Mouse (Mus musculus): Measurements from ENCODE around the gene Agfg2.

Gene Agfg2

DNA sequence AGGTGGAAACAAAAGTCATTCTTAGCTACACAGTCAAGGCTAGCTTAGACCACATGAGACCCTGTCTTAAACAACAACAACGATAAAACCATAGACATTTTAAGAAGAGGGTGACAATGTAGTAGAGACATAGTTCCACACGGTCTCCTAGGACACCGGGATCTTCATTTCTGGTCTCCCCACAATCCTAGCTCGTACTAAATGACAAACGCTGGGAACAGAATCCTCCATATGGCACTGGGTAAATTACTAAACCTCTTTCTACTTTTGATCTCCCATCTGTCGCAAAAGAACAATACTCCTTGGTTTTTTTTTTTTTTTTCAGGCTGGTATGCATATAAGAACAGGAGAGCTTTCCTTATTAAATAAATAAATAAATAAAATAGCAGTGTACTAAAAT lies 2.0 kb downstream of the Agfg2 start:
- DNase-seq = no peak

DNA sequence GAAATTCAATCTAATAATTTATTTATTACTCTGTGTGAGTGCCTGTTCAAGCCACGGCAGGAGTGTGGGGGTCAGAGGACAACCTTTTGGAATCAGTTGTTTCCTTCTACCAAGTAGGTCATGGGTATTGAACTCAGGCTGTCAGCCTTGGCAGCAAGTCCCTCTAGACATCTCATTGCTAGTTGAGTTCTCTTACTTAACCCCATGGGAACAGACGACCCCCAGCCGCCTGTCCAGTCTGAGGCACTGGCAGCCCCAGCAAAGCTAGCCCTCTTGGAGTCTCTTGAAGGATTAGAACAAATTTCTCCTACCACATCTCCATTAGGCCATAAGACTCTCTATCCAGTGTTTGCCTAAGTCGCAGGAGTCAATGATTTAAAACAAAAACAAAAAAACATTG lies 4.8 kb downstream of the Agfg2 start:
- no peak for DNase-seq

DNA sequence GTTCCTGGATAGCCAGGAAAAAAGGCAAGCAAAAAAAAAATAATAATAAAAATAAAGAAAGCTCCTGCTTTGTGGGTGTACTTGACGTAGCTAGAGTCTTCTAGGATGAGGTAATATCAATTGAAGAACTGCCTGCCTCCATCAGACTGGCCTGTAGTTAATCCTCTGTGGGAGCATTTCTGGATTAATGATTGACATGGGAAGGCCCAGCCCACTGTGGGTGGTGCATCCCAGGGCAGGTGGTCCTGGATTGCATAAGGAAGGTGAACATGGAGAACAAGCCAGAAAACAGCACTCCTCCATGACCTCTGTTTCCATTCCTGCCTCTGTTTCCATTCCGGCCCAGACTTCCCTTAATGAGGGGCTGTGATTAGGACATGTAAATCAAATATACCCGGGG lies 5.8 kb downstream of the Agfg2 start:
- no peak for DNase-seq

- DNase-seq = no peak
These were observed 6.7 kb downstream of the Agfg2 start for GRCm38 (mm10) chr5:137677859-137678258.

DNA sequence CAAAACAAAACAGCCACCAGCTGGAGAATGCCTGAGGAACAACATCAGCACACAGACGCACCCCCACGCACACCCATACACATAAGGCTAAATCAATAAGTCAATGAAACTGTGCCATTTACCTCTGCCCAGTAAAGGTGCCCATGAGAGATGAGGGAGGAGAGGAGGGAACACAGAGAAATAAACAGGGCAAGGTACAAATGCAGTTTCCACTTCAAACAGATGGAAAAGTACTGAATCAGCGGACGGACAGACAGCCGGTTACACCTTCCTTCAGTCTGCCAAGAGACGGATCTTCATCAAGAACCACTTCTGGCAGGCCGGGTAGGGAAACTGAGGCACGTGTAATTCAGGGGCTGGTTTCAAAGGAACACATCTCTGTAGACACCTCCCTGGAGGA lies 9.7 kb downstream of the Agfg2 start:
- no peak for DNase-seq

- DNase-seq = no peak
These were observed 11.5 kb downstream of the Agfg2 start for GRCm38 (mm10) chr5:137673015-137673414.

DNA sequence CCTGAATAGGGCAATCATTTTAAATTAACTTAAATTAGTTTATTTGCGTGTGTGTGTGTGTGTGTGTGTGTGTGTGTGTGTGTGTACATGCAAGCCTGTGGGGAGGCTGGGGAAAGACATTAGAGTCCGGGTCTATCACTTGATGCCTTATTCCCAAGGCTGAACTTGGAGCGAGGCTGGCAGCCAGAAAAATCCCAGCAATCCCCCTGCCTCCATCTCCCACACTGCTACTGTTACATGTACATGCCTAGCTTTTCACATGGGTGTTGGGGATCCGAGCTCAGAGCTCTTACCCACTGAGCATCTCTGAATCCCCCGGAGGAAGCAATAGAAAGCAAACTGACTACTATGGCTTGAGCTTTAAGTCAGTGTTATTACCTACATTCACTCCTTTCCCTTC lies 12.2 kb downstream of the Agfg2 start:
- DNase-seq = no peak

- DNase-seq = no peak
These were observed 12.9 kb downstream of the Agfg2 start for GRCm38 (mm10) chr5:137671443-137672240.

DNA sequence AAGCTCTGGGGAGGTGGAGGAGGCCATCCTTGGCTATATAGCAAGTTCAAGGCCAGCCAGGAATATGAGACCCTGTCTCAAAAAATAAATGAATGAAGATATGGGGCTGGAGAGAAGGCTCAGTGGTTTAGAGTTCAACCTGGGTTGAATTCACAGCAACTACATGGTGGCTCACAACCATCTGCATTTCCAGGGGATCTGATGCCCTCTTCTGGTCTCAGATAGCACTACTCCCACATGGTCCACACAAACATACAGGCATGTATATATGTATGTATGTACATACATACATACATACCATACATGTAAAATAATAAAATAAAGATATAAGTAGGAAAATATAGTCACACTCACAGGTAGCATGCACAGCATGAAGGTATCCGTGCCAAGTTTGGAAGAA lies 14.3 kb downstream of the Agfg2 start:
- peak; percentile 57 for DNase-seq

DNA sequence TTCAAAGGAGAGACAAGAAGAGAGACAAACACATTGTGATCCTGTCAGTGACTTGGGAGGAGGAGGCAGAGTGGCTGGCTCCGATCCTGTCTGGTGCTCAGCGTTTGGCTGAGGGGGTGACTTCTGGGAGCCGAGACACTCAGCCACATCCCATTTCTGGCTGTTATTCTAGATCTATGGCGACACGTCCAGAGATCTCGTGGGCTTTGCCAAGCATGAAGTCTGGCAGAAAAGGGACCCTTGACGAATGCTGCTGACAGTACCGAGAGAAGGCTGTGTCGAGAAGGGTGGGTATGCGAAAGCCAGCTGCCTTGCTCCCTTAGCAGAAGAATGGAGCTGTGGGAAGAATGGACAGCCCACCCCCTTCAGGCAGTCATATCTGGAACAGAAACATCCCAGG lies 15.6 kb downstream of the Agfg2 start:
- no peak for DNase-seq

DNA sequence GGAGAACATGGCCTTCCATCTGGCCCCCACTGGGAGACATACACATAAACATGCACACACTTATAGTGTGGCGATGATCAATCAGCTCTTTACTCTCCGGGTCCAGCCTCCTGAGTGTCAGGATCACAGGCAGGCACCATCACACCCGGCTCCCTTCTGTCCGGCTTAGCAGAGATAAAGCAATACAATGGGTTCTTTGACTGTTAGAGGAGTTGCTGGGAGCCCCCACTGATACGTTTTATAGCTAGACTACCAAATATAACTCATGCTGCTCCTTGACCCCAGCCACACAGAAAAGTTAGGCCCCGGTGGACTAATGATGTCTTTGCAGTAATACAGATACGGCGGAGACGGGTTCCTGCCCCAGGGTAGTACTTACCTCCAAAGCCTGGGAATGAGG lies 21.5 kb downstream of the Agfg2 start:
- no peak for DNase-seq

DNA sequence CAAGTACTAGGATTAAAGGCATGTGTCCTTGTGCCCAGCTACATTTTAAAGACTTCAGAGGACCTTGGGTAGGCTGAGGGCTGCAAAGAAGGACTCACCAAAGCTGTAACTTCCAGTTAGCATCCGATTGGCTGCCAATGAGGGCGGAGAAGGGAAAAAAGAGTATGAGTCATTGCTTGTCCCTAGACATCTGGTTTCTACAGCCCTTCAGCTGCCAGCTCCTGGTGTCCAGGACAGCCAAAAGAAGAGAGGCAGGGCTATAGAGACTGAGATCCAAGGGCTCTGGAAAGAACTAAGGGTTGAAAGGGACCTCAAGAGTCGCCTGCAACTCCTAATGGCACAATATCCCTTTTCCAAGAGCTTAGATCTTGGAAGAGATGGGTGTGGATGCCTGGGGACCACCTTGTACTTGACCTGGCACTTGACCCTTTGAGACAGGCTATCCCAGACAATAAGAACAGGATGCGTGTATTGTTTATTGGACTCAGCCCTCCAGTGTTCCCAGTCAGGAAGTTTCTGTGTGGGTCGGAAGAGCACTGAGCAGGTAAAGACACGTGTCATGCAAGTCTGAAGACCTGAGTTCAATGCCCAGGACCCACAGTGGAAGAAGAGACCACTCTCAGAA lies 24.4 kb downstream of the Agfg2 start:
- no peak for DNase-seq

GRCm38 (mm10) chr5:137656977-137657376 lies 27.5 kb downstream of the Agfg2 start:
- peak; percentile 68 for DNase-seq

- DNase-seq = peak; percentile 51
These were observed 29.8 kb downstream of the Agfg2 start for GRCm38 (mm10) chr5:137654746-137655145.

DNA sequence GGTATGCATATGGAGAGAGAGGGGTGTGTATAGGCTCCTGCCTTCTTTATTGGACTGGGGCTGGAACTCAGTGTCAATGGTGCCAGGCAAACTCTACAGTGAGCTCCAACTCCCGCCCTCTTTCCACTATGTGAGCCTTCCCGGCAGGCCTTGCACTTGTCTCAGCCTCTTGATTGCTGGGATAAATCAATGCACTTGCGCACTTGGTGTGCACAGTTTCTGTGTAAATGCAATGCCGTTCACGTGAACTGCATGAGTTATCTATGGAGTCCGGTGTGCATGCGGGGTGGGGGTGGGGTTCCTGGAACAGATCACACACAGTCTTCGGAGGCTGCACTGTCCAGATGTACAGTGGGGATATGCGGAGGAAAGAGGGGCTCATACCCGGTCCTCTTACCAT lies 31.2 kb downstream of the Agfg2 start:
- DNase-seq = no peak

- DNase-seq = peak; percentile 80
These were observed 32.1 kb downstream of the Agfg2 start for GRCm38 (mm10) chr5:137652474-137652873.

DNA sequence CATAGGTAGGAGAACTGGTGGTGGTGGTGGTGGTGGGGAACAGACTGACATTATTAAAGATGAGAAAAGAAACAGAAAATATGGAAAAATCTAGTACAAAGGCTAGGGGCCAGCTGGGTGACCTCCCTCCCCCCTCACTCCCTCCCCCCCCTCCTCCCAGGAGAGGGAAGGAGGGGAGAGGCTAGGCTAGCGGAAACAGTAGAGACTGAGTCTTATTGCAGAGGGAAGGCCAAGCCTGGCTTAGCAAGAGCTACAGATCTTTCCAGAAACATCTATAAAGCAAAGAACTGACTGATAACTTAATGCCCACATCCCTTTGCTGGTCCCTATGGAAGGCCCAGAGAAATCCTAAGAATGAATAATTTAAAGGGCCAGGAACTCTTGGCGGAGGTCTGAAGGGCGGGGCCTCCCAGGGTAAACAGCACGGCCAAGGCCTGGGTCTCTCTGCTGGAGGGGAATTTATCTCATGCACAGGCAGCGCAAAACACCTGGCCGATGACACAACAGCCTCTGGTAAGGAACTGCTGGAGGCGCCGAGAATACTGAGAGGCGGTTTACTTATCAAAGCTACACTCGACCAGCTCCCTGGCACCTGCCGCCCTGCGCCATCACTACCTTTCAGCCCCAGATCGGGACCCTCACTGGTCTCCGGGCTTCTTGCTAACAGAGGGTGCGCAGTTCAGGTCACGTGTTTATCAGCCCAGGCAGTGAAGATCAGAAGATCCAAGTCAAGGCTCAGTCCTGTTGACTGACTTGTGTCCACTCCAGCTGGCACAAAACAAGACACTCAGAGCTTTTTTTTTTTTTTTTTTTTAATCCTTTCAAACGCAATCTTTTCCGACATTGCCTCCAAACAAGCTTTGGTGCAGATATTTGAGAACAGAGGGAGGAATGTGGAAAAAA lies 34.6 kb downstream of the Agfg2 start:
- no peak for DNase-seq

DNA sequence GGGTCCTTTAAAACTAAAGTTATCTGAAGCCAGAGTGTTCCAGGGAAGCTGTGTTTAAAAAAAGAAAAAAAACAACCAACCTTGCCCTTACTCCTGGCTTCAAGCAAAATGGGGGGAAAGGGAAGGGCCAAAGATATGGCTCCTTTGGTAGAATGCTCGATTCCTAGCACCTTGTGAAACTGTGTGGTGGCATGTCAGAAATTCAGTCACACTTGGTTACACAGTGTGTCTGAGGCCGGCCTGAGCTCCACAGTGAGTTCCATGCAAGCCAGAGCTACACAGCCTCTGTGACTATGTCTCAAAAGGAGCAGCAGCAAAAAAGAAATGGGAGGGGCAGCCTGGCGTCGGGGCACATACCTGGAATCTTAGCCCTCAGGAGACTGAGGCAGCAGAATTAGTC lies 35.3 kb downstream of the Agfg2 start:
- no peak for DNase-seq

DNA sequence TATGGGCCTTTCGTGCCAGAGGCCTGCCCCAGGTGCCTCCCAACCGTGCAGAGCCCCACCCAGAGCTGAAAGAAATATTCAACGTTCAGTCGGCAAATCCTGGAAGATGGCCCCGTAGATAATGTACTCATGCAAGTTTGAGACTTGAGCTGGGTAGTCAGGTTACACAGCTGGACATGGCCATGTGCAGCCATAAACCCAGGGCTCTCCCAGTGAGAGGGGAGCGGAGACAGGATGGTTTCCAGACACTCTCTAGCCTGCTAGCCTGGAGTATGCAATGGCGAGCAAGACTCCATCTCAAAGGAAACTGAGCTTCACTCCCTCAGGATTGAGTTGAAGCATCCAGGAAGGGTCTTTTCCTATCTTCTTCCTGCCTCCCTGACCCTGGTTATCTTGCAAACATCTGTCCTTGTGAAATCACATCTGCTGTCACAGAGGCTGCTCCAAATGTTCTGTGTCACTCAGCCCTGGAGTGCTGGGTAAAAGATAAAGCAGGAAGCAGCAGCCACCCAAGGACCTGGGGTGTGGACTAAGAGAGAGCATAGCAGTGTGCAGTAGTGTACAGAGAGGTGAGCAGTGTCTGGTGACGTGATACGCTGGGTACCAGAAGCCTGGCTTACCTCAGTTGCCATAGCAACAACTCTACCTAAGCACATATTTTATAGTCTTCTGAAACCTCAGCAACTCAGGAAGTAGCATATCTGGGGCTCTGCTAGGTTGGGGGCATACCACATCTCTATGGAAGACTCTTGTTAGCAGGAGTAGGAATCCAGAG lies 36.5 kb downstream of the Agfg2 start:
- DNase-seq = no peak

DNA sequence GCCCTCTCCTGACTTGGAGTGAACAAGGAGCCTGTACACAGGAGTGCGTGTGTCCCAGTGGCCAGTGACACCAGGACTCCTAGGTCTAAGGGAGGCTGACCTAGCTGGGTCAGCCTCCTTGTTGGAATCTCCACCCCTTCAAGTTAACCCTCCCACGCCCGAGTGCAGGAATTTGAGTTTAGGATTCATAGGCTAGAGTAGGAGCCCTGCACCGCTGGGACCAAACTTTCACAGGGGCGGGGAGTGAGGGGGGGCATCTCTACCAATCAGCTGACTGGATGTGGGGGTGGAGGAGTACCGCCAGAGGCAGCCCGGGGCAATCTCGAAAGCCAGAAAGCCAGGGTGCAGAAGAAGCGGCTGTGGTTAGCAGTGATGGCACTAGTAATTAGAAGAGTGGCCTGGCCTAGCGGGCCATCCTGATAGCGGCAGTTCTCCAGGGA lies 38.9 kb downstream of the Agfg2 start, which contains the start of gene Irs3:
Gene Irs3, minus strand, starts transcription at position 63 of the 440 bp plus-strand sequence.
- no peak for DNase-seq

- peak; percentile 49 for DNase-seq
These were observed 39.4 kb downstream of the Agfg2 start for GRCm38 (mm10) chr5:137645091-137645651.

DNA sequence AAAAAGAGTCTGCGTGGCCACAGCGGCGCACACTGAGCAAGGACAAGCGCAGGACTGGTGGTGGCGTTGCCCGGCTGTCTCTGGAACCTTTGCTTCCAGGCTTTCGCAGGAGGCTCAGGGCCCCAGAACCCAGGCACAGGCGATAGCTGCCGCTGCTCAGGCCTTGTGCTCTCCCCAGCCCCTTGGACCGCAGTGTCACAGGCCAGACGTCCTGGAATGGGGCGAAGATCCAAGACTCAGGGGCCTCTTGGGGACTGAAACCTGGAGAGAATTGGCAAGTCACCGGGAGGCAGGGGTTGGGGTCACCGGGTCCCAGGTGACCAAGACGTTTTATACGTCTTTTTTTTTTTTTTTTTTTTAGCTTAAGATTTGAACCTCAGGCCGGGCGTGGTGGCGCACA lies 40.0 kb downstream of the Agfg2 start:
- no peak for DNase-seq

All from thymus, postnatal 14 days (tissue).